Mouse (Mus musculus) forebrain, embryonic 15.5 days (tissue): ENCODE results near the gene Sema5a. TPM values are rescaled to one million over a fixed set of nuclear protein-coding genes. Genes with fewer than 3 reads are reported as not detected.

Experiments
- ATAC-seq: fragments of 200-750 bp; cut with Nextera tagmentation; replicated peaks from 2 replicates; pipeline ENCODE4 v1.8.0; 2017; ENCODE audit warnings: mild to moderate bottlenecking, moderate TSS enrichment, moderate library complexity
- H3K27ac ChIP-seq: fragments of 300-500 bp; sonication (generic); replicated peaks from 2 replicates; pipeline ENCODE4 v1.5.1; 2015; ENCODE audit warnings: mild to moderate bottlenecking, inconsistent platforms
- H3K27me3 ChIP-seq: fragments of 300-500 bp; sonication (generic); 2 replicates; pipeline ENCODE4 v1.6.1; 2015; ENCODE audit warnings: inconsistent platforms
- H3K36me3 ChIP-seq: fragments of 300-500 bp; sonication (generic); 2 replicates; pipeline ENCODE4 v1.6.1; 2015; ENCODE audit warnings: mild to moderate bottlenecking, inconsistent platforms
- H3K4me1 ChIP-seq: fragments of 300-500 bp; sonication (generic); 2 replicates; pipeline ENCODE4 v1.6.1; 2015; ENCODE audit warnings: inconsistent platforms
- H3K4me2 ChIP-seq: fragments of 300-500 bp; sonication (generic); replicated peaks from 2 replicates; pipeline ENCODE4 v1.6.1; 2015; ENCODE audit warnings: mild to moderate bottlenecking, inconsistent platforms
- H3K4me3 ChIP-seq: fragments of 300-500 bp; sonication (generic); 2 replicates; pipeline ENCODE4 v1.5.1; 2015; ENCODE audit warnings: mild to moderate bottlenecking, inconsistent platforms
- H3K9ac ChIP-seq: fragments of 300-500 bp; sonication (generic); replicated peaks from 2 replicates; pipeline ENCODE4 v1.6.1; 2015; ENCODE audit warnings: mild to moderate bottlenecking, inconsistent platforms
- H3K9me3 ChIP-seq: fragments of 300-500 bp; sonication (generic); 2 replicates; pipeline ENCODE4 v1.6.1; 2016; ENCODE audit warnings: inconsistent platforms
- WGBS: fragments of 180-500 bp; shearing (Covaris S2); methylation state at CpG from one replicate; pipeline ENCODE4 v1.1.7; 2015; ENCODE audit warnings: mixed read lengths; 5-methylcytosine and 5-hydroxymethylcytosine counted together
- polyA plus RNA-seq: library from polyadenylated mRNA; unstranded; fragments of >200 nt; fragmentation: Nextera tagmentation; extraction: Ambion mirVana; gene quantifications from 2 replicates; pipeline ENCODE4 v1.2.1, GENCODE M21; 2015

The Sema5a gene
- polyA plus RNA-seq, 1 experiment from 2014 or later, result 12.6 TPM

- Histone ChIP-seq H3K36me3 (no peaks in the 10 kb centered on the region), H3K27me3 (no peaks in the 10 kb centered on the region), H3K4me2 (no peak overlapping the region), H3K9me3 (no peaks in the 10 kb centered on the region), H3K9ac (no peak overlapping the region), H3K4me1 (peaks cover 17% of the 10 kb centered on the region), H3K4me3 (no peak overlapping the region), H3K27ac (0 out of 2 replicates have a peak overlapping the region, but pooled peaks have one; percentile 46)
- WGBS, result 75% methylated on average over 6 of the region's 6 CpGs
- ATAC-seq, result no peak
These were observed 352.0 kb downstream of the Sema5a start for GRCm38 (mm10) chr15:32596574-32596973.

GRCm38 (mm10) chr15:32597189-32597588 lies 352.6 kb downstream of the Sema5a start:
- H3K9ac ChIP-seq, result no peak overlapping the region
- H3K9me3 ChIP-seq, result no peaks in the 10 kb centered on the region
- H3K4me3 ChIP-seq, result no peak overlapping the region
- H3K4me2 ChIP-seq, result no peak overlapping the region
- no peak overlapping the region; the same call in 1 of the 2 replicates for H3K27ac ChIP-seq
- WGBS, result 8% methylated on average over 3 of the region's 3 CpGs
- no peaks in the 10 kb centered on the region for H3K36me3 ChIP-seq
- H3K27me3 ChIP-seq, result no peaks in the 10 kb centered on the region
- peak; percentile 73 for ATAC-seq
- peaks cover 17% of the 10 kb centered on the region for H3K4me1 ChIP-seq

GRCm38 (mm10) chr15:32607236-32607635 lies 362.6 kb downstream of the Sema5a start:
- Histone ChIP-seq H3K36me3 (no peaks in the 10 kb centered on the region), H3K27me3 (no peaks in the 10 kb centered on the region), H3K4me3 (no peak overlapping the region), H3K27ac (no peak overlapping the region), H3K9ac (no peak overlapping the region), H3K4me1 (no peaks in the 10 kb centered on the region), H3K4me2 (no peak overlapping the region), H3K9me3 (no peaks in the 10 kb centered on the region)
- no peak for ATAC-seq
- WGBS, result 89% methylated on average over 3 of the region's 3 CpGs

GRCm38 (mm10) chr15:32610776-32611175 lies 366.2 kb downstream of the Sema5a start:
- Histone ChIP-seq H3K27ac (no peak overlapping the region), H3K4me1 (no peaks in the 10 kb centered on the region), H3K27me3 (no peaks in the 10 kb centered on the region), H3K4me2 (no peak overlapping the region), H3K36me3 (no peaks in the 10 kb centered on the region), H3K9me3 (no peaks in the 10 kb centered on the region), H3K9ac (no peak overlapping the region), H3K4me3 (no peak overlapping the region)
- ATAC-seq, result no peak
- 75% methylated on average over 2 of the region's 2 CpGs for WGBS

GRCm38 (mm10) chr15:32611201-32611600 lies 366.6 kb downstream of the Sema5a start:
- Histone ChIP-seq H3K4me1 (no peaks in the 10 kb centered on the region), H3K27me3 (no peaks in the 10 kb centered on the region), H3K9ac (no peak overlapping the region), H3K4me3 (no peak overlapping the region), H3K27ac (no peak overlapping the region), H3K9me3 (no peaks in the 10 kb centered on the region), H3K36me3 (no peaks in the 10 kb centered on the region), H3K4me2 (no peak overlapping the region)
- ATAC-seq, result no peak
- 92% methylated on average over 7 of the region's 7 CpGs for WGBS

- no peaks in the 10 kb centered on the region for H3K36me3 ChIP-seq
- WGBS, result 79% methylated on average over 6 of the region's 6 CpGs
- no peak for ATAC-seq
- H3K4me1 ChIP-seq, result no peaks in the 10 kb centered on the region
- H3K9ac ChIP-seq, result no peak overlapping the region
- no peak overlapping the region for H3K27ac ChIP-seq
- H3K4me3 ChIP-seq, result no peak overlapping the region
- H3K27me3 ChIP-seq, result no peaks in the 10 kb centered on the region
- no peak overlapping the region for H3K4me2 ChIP-seq
- H3K9me3 ChIP-seq, result no peaks in the 10 kb centered on the region
These were observed 369.1 kb downstream of the Sema5a start for GRCm38 (mm10) chr15:32613718-32614117.

- H3K4me3 ChIP-seq, result no peak overlapping the region
- H3K9me3 ChIP-seq, result no peaks in the 10 kb centered on the region
- no peak for ATAC-seq
- no peak overlapping the region for H3K4me2 ChIP-seq
- H3K9ac ChIP-seq, result no peak overlapping the region
- no peak overlapping the region for H3K27ac ChIP-seq
- no peaks in the 10 kb centered on the region for H3K27me3 ChIP-seq
- H3K36me3 ChIP-seq, result no peaks in the 10 kb centered on the region
- H3K4me1 ChIP-seq, result no peaks in the 10 kb centered on the region
- 93% methylated on average over 5 of the region's 5 CpGs for WGBS
These were observed 371.2 kb downstream of the Sema5a start for GRCm38 (mm10) chr15:32615773-32616172.

GRCm38 (mm10) chr15:32619199-32619598 lies 374.6 kb downstream of the Sema5a start:
- WGBS, result 55% methylated on average over 2 of the region's 2 CpGs
- Histone ChIP-seq H3K4me3 (no peak overlapping the region), H3K36me3 (no peaks in the 10 kb centered on the region), H3K4me1 (no peaks in the 10 kb centered on the region), H3K9ac (no peak overlapping the region), H3K9me3 (no peaks in the 10 kb centered on the region), H3K4me2 (no peak overlapping the region), H3K27ac (no peak overlapping the region), H3K27me3 (no peaks in the 10 kb centered on the region)
- no peak for ATAC-seq

- no peaks in the 10 kb centered on the region for H3K27me3 ChIP-seq
- H3K4me3 ChIP-seq, result no peak overlapping the region
- no peaks in the 10 kb centered on the region for H3K36me3 ChIP-seq
- H3K9me3 ChIP-seq, result no peaks in the 10 kb centered on the region
- H3K4me1 ChIP-seq, result no peaks in the 10 kb centered on the region
- no peak overlapping the region for H3K27ac ChIP-seq
- ATAC-seq, result no peak
- no peak overlapping the region for H3K4me2 ChIP-seq
- WGBS, result 89% methylated on average over 12 of the region's 12 CpGs
- H3K9ac ChIP-seq, result no peak overlapping the region
These were observed 378.6 kb downstream of the Sema5a start for GRCm38 (mm10) chr15:32623037-32623739.

- Histone ChIP-seq H3K4me2 (no peak overlapping the region), H3K27ac (no peak overlapping the region), H3K4me1 (no peaks in the 10 kb centered on the region), H3K9me3 (no peaks in the 10 kb centered on the region), H3K4me3 (no peak overlapping the region), H3K27me3 (no peaks in the 10 kb centered on the region), H3K9ac (no peak overlapping the region), H3K36me3 (no peaks in the 10 kb centered on the region)
- ATAC-seq, result no peak
- WGBS, result 25% methylated on average over 4 of the region's 4 CpGs
These were observed 379.5 kb downstream of the Sema5a start for GRCm38 (mm10) chr15:32624106-32624505.

- Histone ChIP-seq H3K9me3 (no peaks in the 10 kb centered on the region), H3K4me1 (no peaks in the 10 kb centered on the region), H3K4me2 (no peak overlapping the region), H3K4me3 (no peak overlapping the region), H3K27me3 (no peaks in the 10 kb centered on the region), H3K36me3 (no peaks in the 10 kb centered on the region), H3K9ac (no peak overlapping the region), H3K27ac (no peak overlapping the region)
- ATAC-seq, result no peak
- WGBS, result 92% methylated on average over 2 of the region's 2 CpGs
These were observed 381.4 kb downstream of the Sema5a start for GRCm38 (mm10) chr15:32626031-32626430.

GRCm38 (mm10) chr15:32633713-32634112 lies 389.1 kb downstream of the Sema5a start:
- no peak overlapping the region for H3K27ac ChIP-seq
- ATAC-seq, result peak; percentile 57; the same call in 1 of the 2 replicates
- H3K4me3 ChIP-seq, result no peak overlapping the region
- no peak overlapping the region for H3K9ac ChIP-seq
- H3K4me2 ChIP-seq, result no peak overlapping the region
- H3K4me1 ChIP-seq, result no peaks in the 10 kb centered on the region
- H3K36me3 ChIP-seq, result no peaks in the 10 kb centered on the region
- no peaks in the 10 kb centered on the region for H3K27me3 ChIP-seq
- 90% methylated on average over 8 of the region's 8 CpGs for WGBS
- no peaks in the 10 kb centered on the region for H3K9me3 ChIP-seq

GRCm38 (mm10) chr15:32637879-32638278 lies 393.3 kb downstream of the Sema5a start:
- H3K27me3 ChIP-seq, result no peaks in the 10 kb centered on the region
- H3K9me3 ChIP-seq, result no peaks in the 10 kb centered on the region
- 87% methylated on average over 3 of the region's 3 CpGs for WGBS
- H3K4me2 ChIP-seq, result no peak overlapping the region
- no peak overlapping the region for H3K27ac ChIP-seq
- H3K9ac ChIP-seq, result no peak overlapping the region
- no peaks in the 10 kb centered on the region for H3K4me1 ChIP-seq
- ATAC-seq, result no peak
- no peaks in the 10 kb centered on the region for H3K36me3 ChIP-seq
- H3K4me3 ChIP-seq, result no peak overlapping the region
